Mouse (Mus musculus): Measurements from ENCODE around the gene Ubr1.
A peak's percentile ranks its signal among the peaks of the same experiment; 100 is the strongest.
"Not testable (repeated sequence)": the region's sequence is repeated elsewhere in the genome, so short reads cannot be mapped to it uniquely, and the experiment has no call there.

Gene Ubr1

GRCm38 (mm10) chr2:120976308-120976707 is 5.8 kb upstream of the Ubr1 start:
- peak; percentile 17 to 27 for DNase-seq (ENCODE audit: low spot score in 2 of 2)

- DNase-seq (ENCODE audit: low spot score in 2 of 2), result no peak
Measured at GRCm38 (mm10) chr2:120972964-120973363, 2.4 kb upstream of the Ubr1 start.

GRCm38 (mm10) chr2:120972257-120972656 is 1.7 kb upstream of the Ubr1 start:
- not testable (repeated sequence) for DNase-seq (ENCODE audit: low spot score in 2 of 2)

GRCm38 (mm10) chr2:120971766-120972165 is 1.3 kb upstream of the Ubr1 start:
- no peak for DNase-seq (ENCODE audit: low spot score in 2 of 2)

GRCm38 (mm10) chr2:120970045-120970539 is 423 bp downstream of the Ubr1 start:
- no peak for DNase-seq (ENCODE audit: low spot score in 2 of 2)

- no peak for DNase-seq (ENCODE audit: low spot score in 2 of 2)
Measured at GRCm38 (mm10) chr2:120965486-120965885, 5.0 kb downstream of the Ubr1 start.

GRCm38 (mm10) chr2:120963110-120963509 is 7.4 kb downstream of the Ubr1 start:
- no peak for DNase-seq (ENCODE audit: low spot score in 2 of 2)

- DNase-seq (ENCODE audit: low spot score in 2 of 2), result no peak
Measured at GRCm38 (mm10) chr2:120960261-120960660, 10.3 kb downstream of the Ubr1 start.

GRCm38 (mm10) chr2:120959827-120960226 is 10.7 kb downstream of the Ubr1 start:
- no peak for DNase-seq (ENCODE audit: low spot score in 2 of 2)

- DNase-seq (ENCODE audit: low spot score in 2 of 2), result no peak
Measured at GRCm38 (mm10) chr2:120959363-120959762, 11.2 kb downstream of the Ubr1 start.

GRCm38 (mm10) chr2:120952176-120952938 is 18.2 kb downstream of the Ubr1 start:
- no peak for DNase-seq (ENCODE audit: low spot score in 2 of 2)

GRCm38 (mm10) chr2:120951208-120951607 is 19.3 kb downstream of the Ubr1 start:
- DNase-seq (ENCODE audit: low spot score in 2 of 2), result no peak

GRCm38 (mm10) chr2:120933038-120933437 is 37.5 kb downstream of the Ubr1 start:
- DNase-seq (ENCODE audit: low spot score in 2 of 2), result no peak

- no peak for DNase-seq (ENCODE audit: low spot score in 2 of 2)
Measured at GRCm38 (mm10) chr2:120909556-120909955, 61.0 kb downstream of the Ubr1 start.

- DNase-seq (ENCODE audit: low spot score in 2 of 2), result no peak
Measured at GRCm38 (mm10) chr2:120896361-120896760, 74.2 kb downstream of the Ubr1 start.

GRCm38 (mm10) chr2:120887601-120888000 is 82.9 kb downstream of the Ubr1 start:
- peak; percentile 11 to 30 for DNase-seq (ENCODE audit: low spot score in 2 of 2)

GRCm38 (mm10) chr2:120873192-120873591 is 97.3 kb downstream of the Ubr1 start:
- DNase-seq (ENCODE audit: low spot score in 2 of 2), result no peak

- DNase-seq (ENCODE audit: low spot score in 2 of 2), result no peak
Measured at GRCm38 (mm10) chr2:120871447-120872336, 98.8 kb downstream of the Ubr1 start.

GRCm38 (mm10) chr2:120867336-120867735 is 103.2 kb downstream of the Ubr1 start:
- DNase-seq (ENCODE audit: low spot score in 2 of 2), result no peak

- DNase-seq (ENCODE audit: low spot score in 2 of 2), result peak in 1 of 2 experiments; percentile 28
Measured at GRCm38 (mm10) chr2:120866561-120866960, 104.0 kb downstream of the Ubr1 start.

- no peak for DNase-seq (ENCODE audit: low spot score in 2 of 2)
Measured at GRCm38 (mm10) chr2:120863389-120863788, 107.1 kb downstream of the Ubr1 start.

GRCm38 (mm10) chr2:120860699-120861098 is 109.8 kb downstream of the Ubr1 start:
- DNase-seq (ENCODE audit: low spot score in 2 of 2), result no peak

GRCm38 (mm10) chr2:120858131-120858530 is 112.4 kb downstream of the Ubr1 start:
- DNase-seq (ENCODE audit: low spot score in 2 of 2), result no peak
